Mouse (Mus musculus) MEL (cell line): ENCODE data around the gene Gzmm. TPM values are rescaled to one million over a fixed set of nuclear protein-coding genes. Genes with fewer than 3 reads are reported as not detected.

ENCODE experiments used
- DNase-seq: peaks from one replicate; pipeline ENCODE4 v3.0.0; 2011; ENCODE audit warnings: low read depth, low spot score
- H3K27ac ChIP-seq: 2 replicates; pipeline ENCODE4 v1.5.1; 2012; ENCODE audit warnings: low read depth, mild to moderate bottlenecking, control low read depth, low read length, moderate library complexity; ENCODE audit not compliant: control insufficient read depth
- H3K27me3 ChIP-seq, 2 experiments: fragments of 150-350 bp in 1 of 2; sonication (generic) in 1 of 2; 2 replicates each; pipeline ENCODE4 v1.6.1; 2012; ENCODE audit warnings: low read length in 2 of 2, mild to moderate bottlenecking in 2 of 2, improper control_type of control experiment in 1 of 2, moderate library complexity in 1 of 2; ENCODE audit not compliant: insufficient read depth in 2 of 2, control insufficient read depth in 1 of 2
- H3K36me3 ChIP-seq, 2 experiments: 2 replicates each; pipeline ENCODE4 v1.6.1; 2012 to 2014; ENCODE audit warnings: low read length in 2 of 2, improper control_type of control experiment in 1 of 2, inconsistent platforms in 1 of 2, mild to moderate bottlenecking in 1 of 2; ENCODE audit not compliant: insufficient read depth in 2 of 2, control insufficient read depth in 1 of 2
- H3K4me1 ChIP-seq, 2 experiments: fragments of 150-350 bp in 1 of 2; sonication (generic) in 1 of 2; 2 replicates each; pipeline ENCODE4 v1.6.1; 2012; ENCODE audit warnings: low read length in 2 of 2, improper control_type of control experiment in 1 of 2, mild to moderate bottlenecking in 1 of 2; ENCODE audit not compliant: insufficient read depth in 2 of 2, control insufficient read depth in 1 of 2
- H3K4me3 ChIP-seq, 2 experiments: fragments of 150-350 bp in 1 of 2; sonication (generic) in 1 of 2; 2 replicates each; pipeline ENCODE4 v1.5.1; 2012; ENCODE audit warnings: low read depth in 2 of 2, low read length in 2 of 2, mild to moderate bottlenecking in 2 of 2, moderate library complexity in 2 of 2, control low read depth in 1 of 2, improper control_type of control experiment in 1 of 2; ENCODE audit not compliant: control insufficient read depth in 1 of 2, insufficient read depth in 1 of 2
- H3K79me2 ChIP-seq: 2 replicates; pipeline ENCODE4 v1.6.1; 2012; ENCODE audit warnings: mild to moderate bottlenecking, low read length, moderate library complexity; ENCODE audit not compliant: control insufficient read depth, poor library complexity, insufficient read depth
- H3K9ac ChIP-seq: 2 replicates; pipeline ENCODE4 v1.6.1; 2012; ENCODE audit warnings: low read depth, mild to moderate bottlenecking, control low read depth, low read length, moderate library complexity; ENCODE audit not compliant: control insufficient read depth, poor library complexity, severe bottlenecking
- H3K9me3 ChIP-seq: fragments of 150-350 bp; sonication (generic); replicated peaks from 2 replicates; pipeline ENCODE4 v1.6.1; 2012; ENCODE audit warnings: mild to moderate bottlenecking, low read length, improper control_type of control experiment, moderate library complexity; ENCODE audit not compliant: insufficient read depth
- BHLHE40 ChIP-seq: IDR thresholded peaks from 2 replicates; pipeline ENCODE4 v1.6.1; 2012; ENCODE audit warnings: low read depth, mild to moderate bottlenecking, inconsistent platforms, low read length, improper control_type of control experiment, borderline replicate concordance
- CHD1 ChIP-seq: IDR thresholded peaks from 2 replicates; pipeline ENCODE4 v1.6.1; 2012; ENCODE audit warnings: low read depth, mild to moderate bottlenecking, inconsistent platforms, low read length, improper control_type of control experiment
- CHD2 ChIP-seq: IDR thresholded peaks from 2 replicates; pipeline ENCODE4 v1.6.1; 2011; ENCODE audit warnings: low read length, improper control_type of control experiment
- CTCF ChIP-seq, 3 experiments: IDR thresholded peaks in 2 of 3; conservative IDR thresholded peaks in 1 of 3; 2 replicates each; pipeline ENCODE4 v1.5.1; 2011 to 2012; ENCODE audit warnings: low read length in 3 of 3, low read depth in 2 of 3, mild to moderate bottlenecking in 2 of 3, improper control_type of control experiment in 1 of 3, inconsistent platforms in 1 of 3, mixed read lengths in 1 of 3, moderate library complexity in 1 of 3; ENCODE audit not compliant: control insufficient read depth in 1 of 3, insufficient read depth in 1 of 3, poor library complexity in 1 of 3, severe bottlenecking in 1 of 3
- E2F4 ChIP-seq: IDR thresholded peaks from 2 replicates; pipeline ENCODE4 v1.6.1; 2011; ENCODE audit warnings: low read depth, low read length, improper control_type of control experiment, borderline replicate concordance
- EP300 ChIP-seq, 2 experiments: IDR thresholded peaks; 2 replicates each; pipeline ENCODE4 v1.6.1; 2011; ENCODE audit warnings: improper control_type of control experiment in 2 of 2, low read length in 2 of 2, low read depth in 1 of 2, mild to moderate bottlenecking in 1 of 2
- ETS1 ChIP-seq: IDR thresholded peaks from 2 replicates; pipeline ENCODE4 v1.6.1; 2012; ENCODE audit warnings: low read depth, mild to moderate bottlenecking, inconsistent platforms, low read length, improper control_type of control experiment, moderate library complexity
- GABPA ChIP-seq: IDR thresholded peaks from 2 replicates; pipeline ENCODE4 v1.6.1; 2012; ENCODE audit warnings: low read depth, mild to moderate bottlenecking, inconsistent platforms, low read length, improper control_type of control experiment, moderate library complexity
- GATA1 ChIP-seq: IDR thresholded peaks from 2 replicates; pipeline ENCODE4 v1.6.1; 2011; ENCODE audit warnings: low read depth, low read length, improper control_type of control experiment
- HCFC1 ChIP-seq: IDR thresholded peaks from 2 replicates; pipeline ENCODE4 v1.6.1; 2012; ENCODE audit warnings: low read depth, mild to moderate bottlenecking, inconsistent platforms, low read length, improper control_type of control experiment, moderate library complexity
- JUND ChIP-seq: IDR thresholded peaks from 2 replicates; pipeline ENCODE4 v1.6.1; 2011; ENCODE audit warnings: low read depth, mild to moderate bottlenecking, improper control_type of control experiment, low read length
- KAT2A ChIP-seq: conservative IDR thresholded peaks from 2 replicates; pipeline ENCODE4 v1.6.1; 2012; ENCODE audit warnings: low read depth, low read length, improper control_type of control experiment, inconsistent platforms
- MAFK ChIP-seq: IDR thresholded peaks from 2 replicates; pipeline ENCODE4 v1.6.1; 2011; ENCODE audit warnings: low read depth, mild to moderate bottlenecking, low read length, improper control_type of control experiment, borderline replicate concordance
- MAX ChIP-seq: IDR thresholded peaks from 2 replicates; pipeline ENCODE4 v1.6.1; 2011; ENCODE audit warnings: low read length, improper control_type of control experiment
- MAZ ChIP-seq: IDR thresholded peaks from 2 replicates; pipeline ENCODE4 v1.6.1; 2012; ENCODE audit warnings: low read depth, mild to moderate bottlenecking, inconsistent platforms, low read length, improper control_type of control experiment
- MEF2A ChIP-seq: IDR thresholded peaks from 2 replicates; pipeline ENCODE4 v1.6.1; 2014; ENCODE audit warnings: low read depth, mild to moderate bottlenecking, inconsistent platforms, low read length, improper control_type of control experiment; ENCODE audit not compliant: poor library complexity, insufficient replicate concordance, severe bottlenecking; ENCODE audit errors: extremely low read depth
- MXI1 ChIP-seq: IDR thresholded peaks from 2 replicates; pipeline ENCODE4 v1.6.1; 2011; ENCODE audit warnings: mild to moderate bottlenecking, low read depth, low read length, improper control_type of control experiment
- MYB ChIP-seq: IDR thresholded peaks from 2 replicates; pipeline ENCODE4 v1.6.1; 2011; ENCODE audit warnings: mild to moderate bottlenecking, low read depth, low read length, improper control_type of control experiment
- MYC ChIP-seq: IDR thresholded peaks from 2 replicates; pipeline ENCODE4 v1.6.1; 2011; ENCODE audit warnings: low read depth, mild to moderate bottlenecking, low read length, improper control_type of control experiment, moderate library complexity
- NELFE ChIP-seq: IDR thresholded peaks from 2 replicates; pipeline ENCODE4 v1.6.1; 2011; ENCODE audit warnings: low read depth, low read length, improper control_type of control experiment
- NRF1 ChIP-seq: IDR thresholded peaks from 2 replicates; pipeline ENCODE4 v1.6.1; 2014; ENCODE audit warnings: low read depth, mild to moderate bottlenecking, inconsistent platforms, low read length, improper control_type of control experiment, moderate library complexity; ENCODE audit not compliant: poor library complexity, insufficient read depth, severe bottlenecking
- POLR2A ChIP-seq, 2 experiments: IDR thresholded peaks; 2 replicates each; pipeline ENCODE4 v1.6.1; 2011 to 2012; ENCODE audit warnings: low read length in 2 of 2, mild to moderate bottlenecking in 2 of 2, control low read depth in 1 of 2, improper control_type of control experiment in 1 of 2, low read depth in 1 of 2, moderate library complexity in 1 of 2; ENCODE audit not compliant: control insufficient read depth in 1 of 2, insufficient read depth in 1 of 2, poor library complexity in 1 of 2
- POLR2AphosphoS2 ChIP-seq: IDR thresholded peaks from 2 replicates; pipeline ENCODE4 v1.6.1; 2011; ENCODE audit warnings: low read length, improper control_type of control experiment
- POLR2AphosphoS5 ChIP-seq: IDR thresholded peaks from 2 replicates; pipeline ENCODE4 v1.6.1; 2012; ENCODE audit warnings: low read depth, borderline replicate concordance, mild to moderate bottlenecking, inconsistent platforms, low read length, moderate library complexity, mixed read lengths
- RCOR1 ChIP-seq: IDR thresholded peaks from 2 replicates; pipeline ENCODE4 v1.6.1; 2012; ENCODE audit warnings: low read depth, mild to moderate bottlenecking, inconsistent platforms, low read length, improper control_type of control experiment
- SIN3A ChIP-seq: IDR thresholded peaks from 2 replicates; pipeline ENCODE4 v1.6.1; 2012; ENCODE audit warnings: low read length, improper control_type of control experiment, inconsistent platforms
- SMC3 ChIP-seq: IDR thresholded peaks from 2 replicates; pipeline ENCODE4 v1.6.1; 2011; ENCODE audit warnings: low read depth, low read length, improper control_type of control experiment
- TBP ChIP-seq: IDR thresholded peaks from 2 replicates; pipeline ENCODE4 v1.8.0; 2011; ENCODE audit warnings: low read depth, low read length, improper control_type of control experiment
- TCF12 ChIP-seq: IDR thresholded peaks from 2 replicates; pipeline ENCODE4 v1.6.1; 2014; ENCODE audit warnings: low read depth, mild to moderate bottlenecking, inconsistent platforms, low read length, improper control_type of control experiment, moderate library complexity
- UBTF ChIP-seq: IDR thresholded peaks from 2 replicates; pipeline ENCODE4 v1.6.1; 2012; ENCODE audit warnings: low read depth, mild to moderate bottlenecking, inconsistent platforms, low read length, improper control_type of control experiment, moderate library complexity, borderline replicate concordance; ENCODE audit not compliant: insufficient read depth
- USF1 ChIP-seq: IDR thresholded peaks from 2 replicates; pipeline ENCODE4 v1.6.1; 2014; ENCODE audit warnings: low read depth, mild to moderate bottlenecking, inconsistent platforms, low read length, improper control_type of control experiment, moderate library complexity
- USF2 ChIP-seq, 2 experiments: IDR thresholded peaks; 2 replicates each; pipeline ENCODE4 v1.6.1; 2011 to 2012; ENCODE audit warnings: improper control_type of control experiment in 2 of 2, low read length in 2 of 2, borderline replicate concordance in 1 of 2, inconsistent platforms in 1 of 2, low read depth in 1 of 2, mild to moderate bottlenecking in 1 of 2; ENCODE audit not compliant: insufficient read depth in 1 of 2
- ZKSCAN1 ChIP-seq: IDR thresholded peaks from 2 replicates; pipeline ENCODE4 v1.6.1; 2012; ENCODE audit warnings: low read depth, mild to moderate bottlenecking, inconsistent platforms, low read length, improper control_type of control experiment, moderate library complexity
- ZMIZ1 ChIP-seq: IDR thresholded peaks from 2 replicates; pipeline ENCODE4 v1.6.1; 2012; ENCODE audit warnings: low read depth, mild to moderate bottlenecking, inconsistent platforms, low read length, improper control_type of control experiment, moderate library complexity
- ZNF384 ChIP-seq: IDR thresholded peaks from 2 replicates; pipeline ENCODE4 v1.6.1; 2012; ENCODE audit warnings: low read depth, mild to moderate bottlenecking, inconsistent platforms, low read length, improper control_type of control experiment
- polyA plus RNA-seq, 2 experiments: library from polyadenylated mRNA; stranded (reverse) in 1 of 2; unstranded in 1 of 2; fragments of >175 nt in 1 of 2; fragments of >200 nt in 1 of 2; gene quantifications; 2 replicates each; pipeline versions ENCODE4 v1.2.1 to v1.2.4; 2012; ENCODE audit warnings: low replicate concordance in 2 of 2, low read depth in 1 of 2; ENCODE audit not compliant: insufficient read length in 2 of 2, insufficient read depth in 1 of 2, missing spikeins in 1 of 2
- total RNA-seq: library from RNA; depleted of rRNA; stranded (reverse); fragments of 300-350 nt; gene quantifications from 2 replicates; pipeline ENCODE4 v1.2.3, GENCODE M21; 2012

Gzmm gene
- total and polyA plus RNA-seq, 3 experiments: 2.3 to 2.5 TPM; not detected in 1

GRCm38 (mm10) chr10:79704065-79704969 is 15.5 kb downstream of the Gzmm start, which contains the start of gene Bsg:
Bsg (plus strand) TSS chr10:79704491.
- H3K79me2 ChIP-seq: peaks cover 41% of the 10 kb centered on the region
- DNase-seq: peak; percentile 99
- H3K9me3 ChIP-seq: no peaks in the 10 kb centered on the region
- H3K4me1 ChIP-seq: peaks cover 9 to 16% of the 10 kb centered on the region in 2 experiments; a peak in 3 of 4 replicates
- H3K36me3 ChIP-seq: peaks cover 0 to 14% of the 10 kb centered on the region in 2 experiments; a peak in 2 of 4 replicates
- peak within 1 kb of the TSS; percentile 84 for H3K9ac ChIP-seq
- H3K4me3 ChIP-seq: peak within 1 kb of the TSS; percentile 86 to 92
- H3K27me3 ChIP-seq: no peaks in the 10 kb centered on the region
- H3K27ac ChIP-seq: peak within 1 kb of the TSS; percentile 80
- TF ChIP-seq CHD2 (no peak), POLR2AphosphoS5 (no peak), BHLHE40 (peak; percentile 84; the same call in 1 of the 2 replicates), POLR2A (IDR thresholded peaks at IDR 0.05; ENCODE audit: control insufficient read depth in 1 of 2, insufficient read depth in 1 of 2, low read depth in 1 of 2, low read length in 2 of 2, poor library complexity in 1 of 2) (peak; percentile 98), JUND (no peak), ZNF384 (no peak), MAZ (peak; percentile 73), SMC3 (no peak), MXI1 (no peak; the same call in 1 of the 2 replicates), ZKSCAN1 (no peak), MEF2A (no peak), GABPA (no peak), MAX (peak; percentile 95), USF1 (peak; percentile 99), ZMIZ1 (peak; percentile 98), POLR2AphosphoS2 (peak; percentile 93), NELFE (peak; percentile 97), E2F4 (peak; percentile 10; the same call in 1 of the 2 replicates), SIN3A (peak; percentile 53), RCOR1 (no peak), USF2 (IDR thresholded peaks at IDR 0.05; ENCODE audit: borderline replicate concordance in 1 of 2, insufficient read depth in 1 of 2, low read depth in 1 of 2, low read length in 2 of 2) (peak; percentile 54 to 87; a peak in 3 of 4 replicates), UBTF (no peak), GATA1 (no peak), HCFC1 (peak; percentile 78), CTCF (IDR thresholded peaks at IDR 0.05 in 2 of 3, conservative IDR thresholded peaks at IDR 0.05 in 1 of 3; ENCODE audit: control insufficient read depth in 1 of 3, insufficient read depth in 1 of 3, low read depth in 2 of 3, low read length in 3 of 3, poor library complexity in 1 of 3, severe bottlenecking in 1 of 3) (peak; percentile 42 to 54 (median 44); a peak in 5 of 6 replicates), EP300 (IDR thresholded peaks at IDR 0.05; ENCODE audit: low read depth in 1 of 2, low read length in 2 of 2) (no peak), CHD1 (no peak; the same call in 1 of the 2 replicates), MAFK (no peak), MYB (no peak), KAT2A (no peak), NRF1 (peak; percentile 71), MYC (no peak; the same call in 1 of the 2 replicates), TBP (peak; percentile 85), ETS1 (no peak), TCF12 (peak; percentile 71)
